Mouse (Mus musculus): ENCODE measurements around the gene Fads3. TPM values are rescaled to one million over a fixed set of nuclear protein-coding genes. Genes with fewer than 3 reads are reported as not detected.

Gene Fads3
- 0.48 TPM for polyA plus RNA-seq (2014; fragmentation: Illumina TruSeq; extraction: RNeasy Lipid Tissue Mini Kit (QIAGEN cat#74804); ENCODE audit: low read depth, low replicate concordance)

DNA sequence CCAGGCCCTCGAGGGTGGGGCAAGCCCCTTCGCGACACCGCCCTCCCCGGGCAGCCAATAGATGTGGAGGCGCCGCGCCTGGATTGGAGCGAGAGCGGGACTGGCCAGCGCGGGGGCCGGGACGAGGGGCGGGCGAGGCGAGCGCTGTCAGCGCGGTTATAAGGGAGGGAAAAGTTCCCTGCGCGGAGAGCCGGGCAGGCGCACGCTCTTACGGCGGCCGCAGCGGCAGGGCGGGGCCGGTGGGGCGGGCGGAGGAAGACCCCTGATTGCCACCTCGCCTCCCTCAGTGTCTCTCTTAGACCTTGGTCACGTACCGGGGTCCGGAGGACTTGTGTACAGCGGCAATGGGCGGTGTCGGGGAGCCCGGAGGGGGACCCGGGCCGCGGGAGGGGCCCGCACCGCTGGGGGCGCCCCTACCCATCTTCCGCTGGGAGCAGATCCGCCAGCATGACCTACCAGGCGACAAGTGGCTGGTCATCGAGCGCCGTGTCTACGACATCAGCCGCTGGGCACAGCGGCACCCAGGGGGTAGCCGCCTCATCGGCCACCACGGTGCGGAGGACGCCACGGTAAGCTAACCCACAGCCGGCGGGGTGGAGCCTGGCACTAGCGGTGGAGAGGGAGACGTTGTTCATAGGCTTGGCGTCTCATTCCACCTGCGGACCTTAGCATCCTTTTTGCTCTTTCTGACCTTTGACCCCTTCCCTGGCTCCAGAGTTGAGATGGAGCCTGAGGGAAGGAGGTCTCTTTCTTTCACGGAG lies at the start of gene Fads3:
Gene Fads3, plus strand, starts transcription at position 182 of the 761 bp plus-strand sequence.

DNA sequence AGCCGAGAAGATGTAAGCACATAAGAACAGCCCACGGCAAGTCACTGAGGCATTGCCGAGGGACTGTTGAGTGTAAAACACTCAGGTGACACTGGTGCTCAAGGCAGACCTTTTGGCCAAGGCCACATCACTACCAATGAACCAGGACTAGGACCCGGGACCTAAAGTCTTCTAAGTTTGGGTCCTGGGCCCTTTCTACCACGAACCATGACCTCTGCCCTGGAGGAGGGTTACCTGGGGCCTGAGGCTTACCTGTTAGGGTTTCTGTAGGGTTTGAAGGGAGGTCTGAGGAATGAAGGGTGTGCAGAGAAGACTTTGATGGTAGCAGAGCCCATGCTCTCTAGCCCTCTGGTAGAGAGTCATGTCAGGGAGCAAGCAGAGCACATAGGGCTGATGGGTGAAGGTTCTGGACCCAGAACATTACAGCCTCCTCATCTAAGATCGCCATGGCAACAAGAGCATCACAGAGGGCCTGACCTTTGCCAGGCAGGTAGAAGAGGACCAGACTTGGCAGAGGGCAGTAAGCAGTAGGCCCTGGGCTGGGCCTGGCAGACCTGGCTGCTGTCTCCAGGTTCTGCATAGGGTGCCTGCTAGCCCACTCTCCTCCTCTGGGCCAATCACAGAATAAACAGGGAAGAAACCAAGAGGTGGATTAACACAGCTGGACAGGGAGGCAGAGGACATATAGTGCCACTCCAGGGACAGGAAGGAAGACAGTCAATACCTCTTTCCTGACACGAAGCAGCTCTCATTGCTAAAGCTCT lies 40.0 kb upstream of the Fads3 start, which contains the start of the genes Best1 and Rab3il1:
Gene Best1, minus strand, starts transcription at position 428 of the 764 bp plus-strand sequence.
Gene Rab3il1, plus strand, starts transcription at position 464 of the 764 bp plus-strand sequence.

DNA sequence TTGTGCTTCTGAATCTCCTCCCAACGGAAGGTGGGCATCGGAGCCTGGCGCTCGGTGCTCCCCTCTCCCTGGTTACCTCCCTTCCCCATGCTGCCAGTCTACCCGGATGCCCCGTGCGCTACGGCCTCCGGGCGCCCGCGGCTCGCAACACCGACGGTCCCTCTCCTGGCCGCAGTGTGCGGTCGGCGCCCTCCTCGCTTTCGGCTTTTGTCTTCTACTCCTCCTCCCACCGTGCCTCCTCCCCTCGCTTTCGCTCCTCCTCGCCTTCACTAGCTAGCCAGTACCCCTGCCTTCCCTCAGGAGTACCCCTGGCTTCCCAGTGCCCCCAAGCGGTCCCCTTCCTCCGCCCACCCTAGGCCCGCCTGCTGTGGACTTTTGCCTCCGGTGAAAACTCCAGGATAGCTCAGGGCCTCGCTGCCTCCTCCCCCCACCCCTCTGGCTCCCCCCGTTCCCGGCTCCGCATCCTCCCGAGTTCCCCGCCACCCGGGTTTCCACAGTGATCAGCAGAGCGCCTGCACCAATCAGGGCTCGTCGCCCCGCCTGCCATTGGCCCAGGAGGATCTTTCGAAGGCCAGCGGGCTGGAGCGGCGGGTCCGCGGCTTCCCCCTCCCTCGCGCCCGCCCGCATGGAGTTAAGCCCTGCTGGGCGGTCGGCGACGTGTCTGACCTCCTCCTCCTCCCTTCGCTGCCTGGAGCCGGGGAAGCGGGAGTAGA lies 60.1 kb downstream of the Fads3 start, which contains the start of gene Fads2:
Gene Fads2, minus strand, starts transcription at position 406 of the 713 bp plus-strand sequence.

Other genes with a start within 250 kb of the Fads3 start
- not detected for gene Scgb2a2, start 194.0 kb upstream of the Fads3 start, polyA plus RNA-seq (2014; fragmentation: Illumina TruSeq; extraction: RNeasy Lipid Tissue Mini Kit (QIAGEN cat#74804); ENCODE audit: low read depth, low replicate concordance)
- 18.8 TPM for gene Incenp, start 142.0 kb upstream of the Fads3 start, polyA plus RNA-seq (2014; fragmentation: Illumina TruSeq; extraction: RNeasy Lipid Tissue Mini Kit (QIAGEN cat#74804); ENCODE audit: low read depth, low replicate concordance)
- 276 TPM for gene Fth1, start 61.0 kb upstream of the Fads3 start, polyA plus RNA-seq (2014; fragmentation: Illumina TruSeq; extraction: RNeasy Lipid Tissue Mini Kit (QIAGEN cat#74804); ENCODE audit: low read depth, low replicate concordance)
- 87.4 TPM for gene Best1, start 39.9 kb upstream of the Fads3 start, polyA plus RNA-seq (2014; fragmentation: Illumina TruSeq; extraction: RNeasy Lipid Tissue Mini Kit (QIAGEN cat#74804); ENCODE audit: low read depth, low replicate concordance)
- gene Rab3il1, start 39.9 kb upstream of the Fads3 start, polyA plus RNA-seq (2014; fragmentation: Illumina TruSeq; extraction: RNeasy Lipid Tissue Mini Kit (QIAGEN cat#74804); ENCODE audit: low read depth, low replicate concordance): 65.0 TPM
- gene Fads2, start 60.2 kb downstream of the Fads3 start, polyA plus RNA-seq (2014; fragmentation: Illumina TruSeq; extraction: RNeasy Lipid Tissue Mini Kit (QIAGEN cat#74804); ENCODE audit: low read depth, low replicate concordance): 23.2 TPM
- gene Fads1, start 141.3 kb downstream of the Fads3 start, polyA plus RNA-seq (2014; fragmentation: Illumina TruSeq; extraction: RNeasy Lipid Tissue Mini Kit (QIAGEN cat#74804); ENCODE audit: low read depth, low replicate concordance): 33.5 TPM
- gene Tmem258, start 162.4 kb downstream of the Fads3 start, polyA plus RNA-seq (2014; fragmentation: Illumina TruSeq; extraction: RNeasy Lipid Tissue Mini Kit (QIAGEN cat#74804); ENCODE audit: low read depth, low replicate concordance): 80.5 TPM
- 3.1 TPM for gene Fen1, start 162.6 kb downstream of the Fads3 start, polyA plus RNA-seq (2014; fragmentation: Illumina TruSeq; extraction: RNeasy Lipid Tissue Mini Kit (QIAGEN cat#74804); ENCODE audit: low read depth, low replicate concordance)
- 0.36 TPM for gene Myrf, start 199.2 kb downstream of the Fads3 start, polyA plus RNA-seq (2014; fragmentation: Illumina TruSeq; extraction: RNeasy Lipid Tissue Mini Kit (QIAGEN cat#74804); ENCODE audit: low read depth, low replicate concordance)